Mouse (Mus musculus) MN1 (cell line): ENCODE measurements around the gene Hmga2.

Source experiments
- DNase-seq: peaks from one replicate; pipeline ENCODE4 v3.0.0-alpha.2; 2016; ENCODE audit warnings: low spot score

Gene Hmga2

GRCm38 (mm10) chr10:120475601-120476515, at the start of gene Hmga2:
Hmga2 (minus strand) TSS chr10:120476469.
- peak; percentile 25 for DNase-seq

GRCm38 (mm10) chr10:120522959-120523358, 46.7 kb upstream of the Hmga2 start:
- no peak for DNase-seq

GRCm38 (mm10) chr10:120521912-120522575, 45.8 kb upstream of the Hmga2 start:
- no peak for DNase-seq

- no peak for DNase-seq
Measured at GRCm38 (mm10) chr10:120516311-120516710, 40.0 kb upstream of the Hmga2 start.

- no peak for DNase-seq
Measured at GRCm38 (mm10) chr10:120513721-120514120, 37.5 kb upstream of the Hmga2 start.

GRCm38 (mm10) chr10:120512946-120513345, 36.7 kb upstream of the Hmga2 start:
- no peak for DNase-seq

GRCm38 (mm10) chr10:120512121-120512520, 35.9 kb upstream of the Hmga2 start:
- DNase-seq = no peak

- DNase-seq = no peak
Measured at GRCm38 (mm10) chr10:120503959-120504358, 27.7 kb upstream of the Hmga2 start.

- no peak for DNase-seq
Measured at GRCm38 (mm10) chr10:120500794-120501193, 24.5 kb upstream of the Hmga2 start.

GRCm38 (mm10) chr10:120498086-120498485, 21.8 kb upstream of the Hmga2 start:
- no peak for DNase-seq

- DNase-seq = no peak
Measured at GRCm38 (mm10) chr10:120494653-120495052, 18.4 kb upstream of the Hmga2 start.

GRCm38 (mm10) chr10:120491477-120491876, 15.2 kb upstream of the Hmga2 start:
- no peak for DNase-seq

- DNase-seq = no peak
Measured at GRCm38 (mm10) chr10:120489611-120490010, 13.3 kb upstream of the Hmga2 start.

- DNase-seq = no peak
Measured at GRCm38 (mm10) chr10:120488526-120488925, 12.3 kb upstream of the Hmga2 start.

- DNase-seq = no peak
Measured at GRCm38 (mm10) chr10:120487881-120488280, 11.6 kb upstream of the Hmga2 start.

GRCm38 (mm10) chr10:120485461-120485860, 9.2 kb upstream of the Hmga2 start:
- no peak for DNase-seq

- no peak for DNase-seq
Measured at GRCm38 (mm10) chr10:120484144-120484543, 7.9 kb upstream of the Hmga2 start.

GRCm38 (mm10) chr10:120478164-120478563, 1.9 kb upstream of the Hmga2 start:
- no peak for DNase-seq

GRCm38 (mm10) chr10:120477501-120477900, 1.2 kb upstream of the Hmga2 start:
- no peak for DNase-seq

- DNase-seq = peak; percentile 42
Measured at GRCm38 (mm10) chr10:120476516-120477336, 457 bp upstream of the Hmga2 start.

- peak; percentile 24 for DNase-seq
Measured at GRCm38 (mm10) chr10:120475041-120475541, 1.2 kb downstream of the Hmga2 start.

GRCm38 (mm10) chr10:120474301-120474700, 2.0 kb downstream of the Hmga2 start:
- DNase-seq = no peak
